Mouse (Mus musculus): ENCODE data around the gene Ccdc170. TPM values are rescaled to one million over a fixed set of nuclear protein-coding genes. Genes with fewer than 3 reads are reported as not detected.

Gene Ccdc170
- polyA plus RNA-seq, 1 experiment from 2014 or later: 0.10 TPM

DNA sequence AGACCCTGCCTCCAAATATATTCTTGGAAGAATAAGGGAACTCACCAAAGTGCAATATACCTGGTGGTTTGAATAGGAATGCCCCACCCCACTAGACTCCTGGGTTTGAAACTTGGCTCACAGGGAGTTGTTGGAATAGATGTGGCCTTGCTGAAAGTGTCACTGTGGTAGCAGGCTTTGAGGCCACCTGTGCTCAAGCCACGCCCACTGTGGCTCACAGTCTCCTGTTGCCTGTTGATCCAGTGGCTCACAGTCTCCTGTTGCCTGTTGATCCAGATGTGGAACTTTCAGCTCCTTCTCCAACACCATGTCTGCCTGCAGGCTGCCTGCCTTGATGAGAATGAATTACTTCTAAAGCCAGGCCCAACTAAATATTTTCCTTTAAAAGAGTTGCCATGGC is 1.5 kb downstream of the Ccdc170 start:
- Histone ChIP-seq H3K4me3 (no peak overlapping the region), H3K4me1 (peaks cover 9% of the 10 kb centered on the region), H3K27me3 (replicated peaks; ENCODE audit: low read depth, poor library complexity, severe bottlenecking) (no peaks in the 10 kb centered on the region), H3K9me3 (no peaks in the 10 kb centered on the region), H3K27ac (replicated peaks) (no peak overlapping the region), H3K36me3 (replicated peaks) (no peaks in the 10 kb centered on the region)
- DNase-seq (ENCODE audit: low spot score): no peak
- 81% methylated on average over 1 of the region's 1 CpGs for WGBS

DNA sequence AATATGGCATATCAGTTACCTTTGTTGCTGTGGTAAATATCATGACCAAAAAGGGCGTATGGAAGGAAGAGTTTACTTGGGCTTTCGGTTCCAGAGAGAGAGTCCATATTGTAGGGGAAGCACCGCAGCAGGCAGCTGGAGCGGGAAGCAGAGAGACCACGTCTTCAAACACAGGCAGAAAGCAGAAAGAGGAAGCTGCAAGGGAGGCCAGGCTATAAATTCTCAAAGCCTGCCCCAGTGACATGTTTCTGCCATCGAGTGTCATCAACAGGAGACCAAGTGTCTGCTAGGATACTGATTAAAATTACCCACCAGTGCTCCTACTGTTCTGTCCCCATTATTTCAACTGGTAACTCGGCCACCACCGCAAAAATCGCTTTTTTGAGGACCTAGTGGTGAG is 2.7 kb downstream of the Ccdc170 start:
- 83% methylated on average over 9 of the region's 9 CpGs for whole genome bisulfite sequencing
- DNase-seq (ENCODE audit: low spot score): no peak
- no peak overlapping the region for H3K27ac ChIP-seq (replicated peaks)
- H3K4me3 ChIP-seq: no peak overlapping the region
- H3K4me1 ChIP-seq: peaks cover 9% of the 10 kb centered on the region
- no peaks in the 10 kb centered on the region for H3K27me3 ChIP-seq (replicated peaks; ENCODE audit: low read depth, poor library complexity, severe bottlenecking)
- H3K9me3 ChIP-seq: no peaks in the 10 kb centered on the region
- H3K36me3 ChIP-seq (replicated peaks): no peaks in the 10 kb centered on the region

GRCm38 (mm10) chr10:4489865-4490264 is 7.6 kb downstream of the Ccdc170 start:
- 70% methylated on average over 5 of the region's 5 CpGs for WGBS
- Histone ChIP-seq H3K27ac (replicated peaks) (no peak overlapping the region), H3K4me3 (no peak overlapping the region), H3K4me1 (no peaks in the 10 kb centered on the region), H3K9me3 (no peaks in the 10 kb centered on the region), H3K27me3 (replicated peaks; ENCODE audit: low read depth, poor library complexity, severe bottlenecking) (no peaks in the 10 kb centered on the region), H3K36me3 (replicated peaks) (no peaks in the 10 kb centered on the region)
- no peak for DNase-seq (ENCODE audit: low spot score)

DNA sequence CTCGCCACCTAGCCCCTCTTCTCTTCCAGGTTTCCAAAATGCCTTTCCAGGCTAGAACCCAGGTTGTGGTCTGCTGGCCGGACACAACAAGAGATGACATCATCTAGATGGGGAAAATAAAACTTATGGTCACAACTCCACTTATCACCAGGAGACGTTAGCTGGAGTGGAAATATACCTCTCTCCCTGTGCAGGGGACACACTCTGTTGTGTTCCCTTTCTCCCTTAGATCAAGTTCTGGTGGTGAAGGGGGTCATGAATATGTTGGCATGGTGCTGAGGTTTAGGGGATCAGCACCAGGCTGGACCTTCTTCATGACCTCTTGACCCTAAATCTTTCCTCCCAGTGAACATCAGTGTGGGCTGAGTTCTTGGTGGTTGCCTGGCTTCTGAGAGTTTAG is 9.0 kb downstream of the Ccdc170 start:
- H3K27me3 ChIP-seq (replicated peaks; ENCODE audit: low read depth, poor library complexity, severe bottlenecking): no peaks in the 10 kb centered on the region
- DNase-seq (ENCODE audit: low spot score): no peak
- H3K27ac ChIP-seq (replicated peaks): no peak overlapping the region
- H3K36me3 ChIP-seq (replicated peaks): no peaks in the 10 kb centered on the region
- no peak overlapping the region for H3K4me3 ChIP-seq
- no peaks in the 10 kb centered on the region for H3K9me3 ChIP-seq
- no peaks in the 10 kb centered on the region for H3K4me1 ChIP-seq
- 53% methylated on average over 3 of the region's 3 CpGs for WGBS

DNA sequence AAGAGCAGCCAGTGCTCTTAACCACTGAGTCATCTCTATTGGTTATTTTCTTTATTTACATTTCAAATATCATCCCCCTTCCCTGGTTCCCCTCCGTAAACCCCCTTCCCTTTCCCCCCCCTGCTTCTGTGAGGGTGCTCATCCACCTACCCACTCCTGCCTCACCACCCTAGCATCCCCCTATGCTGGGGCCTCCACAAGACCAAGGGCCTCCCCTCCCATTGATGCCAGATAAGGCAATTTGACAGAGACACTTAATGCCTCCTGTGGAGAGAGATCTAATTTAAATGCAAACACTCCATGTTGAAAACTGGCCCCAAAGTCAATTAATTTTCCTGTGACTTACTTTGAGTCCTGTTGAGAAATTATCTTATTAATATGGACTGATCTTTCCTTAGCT is 9.7 kb downstream of the Ccdc170 start:
- no peaks in the 10 kb centered on the region for H3K9me3 ChIP-seq
- no peaks in the 10 kb centered on the region for H3K36me3 ChIP-seq (replicated peaks)
- WGBS: 41% methylated on average over 1 of the region's 1 CpGs
- no peaks in the 10 kb centered on the region for H3K4me1 ChIP-seq
- no peak overlapping the region for H3K27ac ChIP-seq (replicated peaks)
- H3K4me3 ChIP-seq: no peak overlapping the region
- no peaks in the 10 kb centered on the region for H3K27me3 ChIP-seq (replicated peaks; ENCODE audit: low read depth, poor library complexity, severe bottlenecking)
- DNase-seq (ENCODE audit: low spot score): no peak

DNA sequence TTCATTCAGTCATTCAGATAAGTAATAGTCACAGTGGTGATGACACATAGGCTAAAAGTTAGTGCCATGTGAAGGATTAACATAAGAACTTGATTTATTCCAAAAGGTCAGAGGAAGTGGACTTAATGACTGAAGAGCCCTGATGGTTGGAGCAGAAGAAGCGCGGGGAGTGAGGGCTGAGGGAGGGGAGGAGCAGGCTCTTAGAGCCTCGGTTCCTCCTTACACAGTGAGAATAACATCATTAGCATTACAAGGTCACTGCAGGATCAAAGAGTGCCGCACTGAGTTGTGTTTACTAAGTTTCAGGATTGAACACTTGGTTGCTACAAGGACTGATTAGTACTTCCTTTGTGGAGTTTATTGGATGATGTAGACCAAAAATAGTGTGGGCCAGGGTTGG is 10.6 kb downstream of the Ccdc170 start:
- no peaks in the 10 kb centered on the region for H3K36me3 ChIP-seq (replicated peaks)
- no peaks in the 10 kb centered on the region for H3K9me3 ChIP-seq
- 18% methylated on average over 4 of the region's 4 CpGs for WGBS
- no peak overlapping the region for H3K4me3 ChIP-seq
- no peaks in the 10 kb centered on the region for H3K27me3 ChIP-seq (replicated peaks; ENCODE audit: low read depth, poor library complexity, severe bottlenecking)
- no peak overlapping the region for H3K27ac ChIP-seq (replicated peaks)
- DNase-seq (ENCODE audit: low spot score): no peak
- H3K4me1 ChIP-seq: no peaks in the 10 kb centered on the region

- no peaks in the 10 kb centered on the region for H3K4me1 ChIP-seq
- WGBS: 94% methylated on average over 8 of the region's 8 CpGs
- no peak overlapping the region for H3K27ac ChIP-seq (replicated peaks)
- H3K36me3 ChIP-seq (replicated peaks): no peaks in the 10 kb centered on the region
- H3K27me3 ChIP-seq (replicated peaks; ENCODE audit: low read depth, poor library complexity, severe bottlenecking): no peaks in the 10 kb centered on the region
- H3K9me3 ChIP-seq: no peaks in the 10 kb centered on the region
- no peak overlapping the region for H3K4me3 ChIP-seq
- DNase-seq (ENCODE audit: low spot score): no peak
These were observed 20.9 kb downstream of the Ccdc170 start for GRCm38 (mm10) chr10:4503251-4503650.

- Histone ChIP-seq H3K27ac (replicated peaks) (no peak overlapping the region), H3K9me3 (no peaks in the 10 kb centered on the region), H3K27me3 (replicated peaks; ENCODE audit: low read depth, poor library complexity, severe bottlenecking) (no peaks in the 10 kb centered on the region), H3K36me3 (replicated peaks) (no peaks in the 10 kb centered on the region), H3K4me3 (no peak overlapping the region), H3K4me1 (no peaks in the 10 kb centered on the region)
- WGBS: 86% methylated on average over 9 of the region's 9 CpGs
- DNase-seq (ENCODE audit: low spot score): no peak
These were observed 30.4 kb downstream of the Ccdc170 start for GRCm38 (mm10) chr10:4512725-4513124.

- Histone ChIP-seq H3K4me1 (no peaks in the 10 kb centered on the region), H3K27ac (replicated peaks) (no peak overlapping the region), H3K36me3 (replicated peaks) (no peaks in the 10 kb centered on the region), H3K9me3 (no peaks in the 10 kb centered on the region; the same call in 1 of the 2 replicates), H3K4me3 (no peak overlapping the region), H3K27me3 (replicated peaks; ENCODE audit: low read depth, poor library complexity, severe bottlenecking) (no peaks in the 10 kb centered on the region)
- no peak for DNase-seq (ENCODE audit: low spot score)
- 91% methylated on average over 2 of the region's 2 CpGs for WGBS
These were observed 35.3 kb downstream of the Ccdc170 start for GRCm38 (mm10) chr10:4517614-4518013.

DNA sequence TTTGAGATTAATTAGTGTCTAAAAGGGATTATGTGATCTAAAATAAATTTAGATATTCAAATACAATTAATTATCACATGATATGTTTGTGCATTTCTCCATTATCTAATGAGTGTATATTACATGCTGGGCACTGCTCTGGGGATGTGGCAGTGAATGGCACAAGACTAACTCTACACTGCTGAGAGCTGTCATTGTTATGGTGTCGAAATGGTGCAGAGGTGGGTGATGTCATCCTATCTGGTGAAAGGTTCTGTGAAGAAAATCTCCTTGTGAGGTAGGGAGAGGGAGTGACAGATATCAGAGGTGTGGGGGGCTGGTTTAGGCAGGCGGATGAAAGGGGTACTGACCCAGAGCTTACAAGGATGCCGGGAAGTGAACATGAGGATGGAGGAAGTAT is 37.3 kb downstream of the Ccdc170 start:
- no peak overlapping the region for H3K27ac ChIP-seq (replicated peaks)
- no peaks in the 10 kb centered on the region; the same call in 1 of the 2 replicates for H3K9me3 ChIP-seq
- DNase-seq (ENCODE audit: low spot score): no peak
- whole genome bisulfite sequencing: 85% methylated on average over 3 of the region's 3 CpGs
- H3K36me3 ChIP-seq (replicated peaks): no peaks in the 10 kb centered on the region
- H3K4me1 ChIP-seq: no peaks in the 10 kb centered on the region
- no peaks in the 10 kb centered on the region for H3K27me3 ChIP-seq (replicated peaks; ENCODE audit: low read depth, poor library complexity, severe bottlenecking)
- no peak overlapping the region for H3K4me3 ChIP-seq

DNA sequence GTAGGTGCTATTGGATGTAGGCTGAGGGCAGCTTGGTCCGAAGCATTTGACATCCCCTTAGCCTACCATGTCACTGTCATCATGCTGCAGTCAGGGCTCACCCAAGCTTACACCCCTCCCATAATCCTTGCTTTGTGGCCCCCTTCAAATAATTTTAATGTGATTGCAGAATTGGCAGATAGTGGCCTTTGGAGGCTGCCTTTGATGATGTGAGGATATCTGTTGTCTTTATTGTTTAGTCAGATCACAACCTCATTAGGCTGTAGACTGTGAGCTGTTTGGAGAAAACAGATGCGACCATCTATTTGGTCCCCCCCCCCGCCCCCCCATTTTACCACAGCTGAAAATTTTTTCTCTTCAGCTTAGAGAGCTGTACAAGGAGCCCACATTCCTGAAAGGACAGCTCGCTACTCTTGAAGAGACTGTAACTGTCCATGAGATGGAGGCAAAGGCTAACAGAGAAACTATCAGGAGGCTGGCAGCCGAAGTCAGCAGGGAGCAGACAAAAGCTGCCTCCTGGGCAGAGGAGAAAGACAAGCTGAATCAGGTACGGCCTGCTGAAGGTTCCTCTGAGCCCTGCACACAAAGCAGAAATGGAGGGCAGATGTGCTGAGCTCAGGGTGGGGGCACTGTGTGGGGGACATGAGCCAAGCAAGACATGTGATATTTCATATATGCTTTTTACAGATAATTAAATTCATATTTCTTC is 38.2 kb downstream of the Ccdc170 start:
- Histone ChIP-seq H3K4me3 (no peak overlapping the region), H3K4me1 (no peaks in the 10 kb centered on the region), H3K36me3 (replicated peaks) (no peaks in the 10 kb centered on the region), H3K9me3 (no peaks in the 10 kb centered on the region; the same call in 1 of the 2 replicates), H3K27me3 (replicated peaks; ENCODE audit: low read depth, poor library complexity, severe bottlenecking) (no peaks in the 10 kb centered on the region), H3K27ac (replicated peaks) (no peak overlapping the region)
- DNase-seq (ENCODE audit: low spot score): no peak
- 55% methylated on average over 6 of the region's 6 CpGs for WGBS

- 93% methylated on average over 3 of the region's 3 CpGs for WGBS
- no peak for DNase-seq (ENCODE audit: low spot score)
- no peak overlapping the region for H3K4me3 ChIP-seq
- no peak overlapping the region for H3K27ac ChIP-seq (replicated peaks)
- H3K9me3 ChIP-seq: no peaks in the 10 kb centered on the region; the same call in 1 of the 2 replicates
- no peaks in the 10 kb centered on the region for H3K4me1 ChIP-seq
- no peaks in the 10 kb centered on the region for H3K36me3 ChIP-seq (replicated peaks)
- no peaks in the 10 kb centered on the region for H3K27me3 ChIP-seq (replicated peaks; ENCODE audit: low read depth, poor library complexity, severe bottlenecking)
These were observed 39.8 kb downstream of the Ccdc170 start for GRCm38 (mm10) chr10:4522116-4522515.

DNA sequence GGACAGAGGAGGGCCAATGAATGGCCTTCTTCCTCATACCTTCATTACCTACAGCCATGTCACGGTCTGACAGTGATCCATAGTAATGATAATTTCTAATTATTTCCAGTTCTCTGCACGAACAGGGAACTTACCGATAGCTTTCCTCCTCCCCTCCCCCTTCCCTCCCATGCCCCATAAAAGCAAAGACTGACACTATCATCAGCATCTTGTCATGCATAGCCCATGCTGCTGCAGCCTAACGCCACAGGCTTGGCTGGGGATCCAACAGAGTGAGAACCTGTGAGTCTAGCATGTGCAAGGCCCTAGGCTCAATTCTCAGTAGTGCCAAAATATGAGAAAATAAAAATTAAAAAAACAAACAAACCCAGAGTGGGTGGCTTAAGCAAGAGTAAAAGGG is 40.8 kb downstream of the Ccdc170 start:
- no peak overlapping the region for H3K4me3 ChIP-seq
- H3K9me3 ChIP-seq: no peaks in the 10 kb centered on the region; the same call in 1 of the 2 replicates
- no peaks in the 10 kb centered on the region for H3K27me3 ChIP-seq (replicated peaks; ENCODE audit: low read depth, poor library complexity, severe bottlenecking)
- no peak for DNase-seq (ENCODE audit: low spot score)
- WGBS: 67% methylated on average over 4 of the region's 4 CpGs
- no peak overlapping the region for H3K27ac ChIP-seq (replicated peaks)
- no peaks in the 10 kb centered on the region for H3K36me3 ChIP-seq (replicated peaks)
- no peaks in the 10 kb centered on the region for H3K4me1 ChIP-seq
